Comparison of ENCODE assay signal across 20 mouse cellular contexts in the genomic region with DNA sequence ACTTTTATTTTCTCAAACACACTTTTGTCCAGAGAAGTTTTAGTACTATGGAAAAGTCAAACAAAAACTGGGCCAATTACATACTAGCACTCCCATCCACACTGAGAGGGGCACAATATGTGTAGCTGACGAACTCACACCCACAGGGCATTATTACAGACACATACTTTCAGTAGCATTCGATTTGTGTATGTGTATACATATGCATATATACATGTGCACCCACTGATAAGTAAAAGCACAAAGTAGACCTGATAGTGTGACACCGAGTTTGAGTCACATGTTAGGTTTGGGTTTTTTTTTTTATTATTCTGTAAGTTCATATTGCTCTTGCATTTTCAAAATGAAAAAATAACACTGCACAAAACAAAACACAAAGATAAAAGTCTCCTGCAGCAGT.
DNase-seq lines count a peak whose midpoint lies in the region; ATAC-seq and TF ChIP-seq lines count a peak whose summit lies in the region.
"Had no signal": no experiment of that assay in that cellular context is flagged by ENCODE, and none has a peak within 500 bp of the region (broad histone marks: within the 10 kb centered on the region; RNA-seq: fewer than 3 reads in every experiment).

No protein-coding gene starts in this region.

- no peak for TF ChIP-seq RAD21 in MEL (IDR thresholded peaks at IDR 0.05; ENCODE audit: low read depth, low read length)

- no peaks in the 10 kb centered on the region for H3K27me3 ChIP-seq in MEL (ENCODE audit: control insufficient read depth in 1 of 2, insufficient read depth in 2 of 2, low read length in 2 of 2)
- H3K27me3 ChIP-seq in liver, embryonic 14.5 days (ENCODE audit: control insufficient read depth, insufficient read depth, low read length), result no peaks in the 10 kb centered on the region
- H3K27me3 ChIP-seq: CH12.LX; forebrain, embryonic 15.5 days; heart, embryonic 13.5 days; hindbrain, embryonic 15.5 days had no signal

- 13% methylated on average over 3 of the region's 3 CpGs for WGBS in liver, embryonic 14.5 days (ENCODE audit: insufficient replicate concordance)

- ATAC-seq in liver, embryonic 14.5 days (ENCODE audit: insufficient read depth), result peak; percentile 83
- peak; percentile 79 for ATAC-seq in megakaryocyte-erythroid progenitor cell, adult 5-6 weeks (replicated peaks; ENCODE audit: low FRiP score, low TSS enrichment, poor library complexity, severe bottlenecking)
- ATAC-seq: forebrain, embryonic 15.5 days had no signal

- no peak for TF ChIP-seq EP300 in MEL (IDR thresholded peaks at IDR 0.05; ENCODE audit: low read depth in 1 of 2, low read length in 2 of 2)
- TF ChIP-seq EP300 in liver, embryonic 14.5 days (IDR thresholded peaks at IDR 0.05; ENCODE audit: low read depth), result peak; percentile 57

- H3K4me1 ChIP-seq in MEL (ENCODE audit: control insufficient read depth in 1 of 2, insufficient read depth in 2 of 2, low read length in 2 of 2), result no peaks in the 10 kb centered on the region; a peak in 1 of 4 replicates
- H3K4me1 ChIP-seq in liver, embryonic 14.5 days (replicated peaks; ENCODE audit: control insufficient read depth in 2 of 2, insufficient read depth in 2 of 2, low read length in 1 of 2), result peaks cover 6 to 8% of the 10 kb centered on the region in 2 experiments
- H3K4me1 ChIP-seq: embryonic facial prominence, embryonic 10.5 days; forebrain, embryonic 15.5 days; heart, embryonic 13.5 days; hindbrain, embryonic 15.5 days had no signal

- no peak overlapping the region for H3K9ac ChIP-seq in MEL (ENCODE audit: control insufficient read depth, low read depth, low read length, poor library complexity, severe bottlenecking)
- H3K9ac ChIP-seq in liver, embryonic 14.5 days (replicated peaks), result no peak overlapping the region
- H3K9ac ChIP-seq: forebrain, embryonic 15.5 days; heart, embryonic 13.5 days; hindbrain, embryonic 15.5 days had no signal

- no peak overlapping the region for H3K27ac ChIP-seq in MEL (ENCODE audit: control insufficient read depth, low read depth, low read length)
- H3K27ac ChIP-seq in liver, embryonic 14.5 days, result no peak overlapping the region
- H3K27ac ChIP-seq: embryonic facial prominence, embryonic 10.5 days; forebrain, embryonic 15.5 days; heart, embryonic 13.5 days; hindbrain, embryonic 15.5 days had no signal

- no peaks in the 10 kb centered on the region for H3K79me2 ChIP-seq in MEL (ENCODE audit: control insufficient read depth, insufficient read depth, low read length, poor library complexity)

- H3K36me3 ChIP-seq in MEL (ENCODE audit: control insufficient read depth in 1 of 2, insufficient read depth in 2 of 2, low read length in 2 of 2), result no peaks in the 10 kb centered on the region
- H3K36me3 ChIP-seq in liver, embryonic 14.5 days (replicated peaks; ENCODE audit: control insufficient read depth, insufficient read depth, low read depth), result no peaks in the 10 kb centered on the region
- H3K36me3 ChIP-seq: forebrain, embryonic 15.5 days; heart, embryonic 13.5 days; hindbrain, embryonic 15.5 days had no signal

- no peak for TF ChIP-seq CTCF in MEL (IDR thresholded peaks at IDR 0.05 in 2 of 3, conservative IDR thresholded peaks at IDR 0.05 in 1 of 3; ENCODE audit: control insufficient read depth in 1 of 3, insufficient read depth in 1 of 3, low read depth in 2 of 3, low read length in 3 of 3, poor library complexity in 1 of 3, severe bottlenecking in 1 of 3)
- no peak for TF ChIP-seq CTCF in liver, embryonic 14.5 days (IDR thresholded peaks at IDR 0.05; ENCODE audit: low read depth)

- TF ChIP-seq POLR2A in MEL (IDR thresholded peaks at IDR 0.05; ENCODE audit: control insufficient read depth in 1 of 2, insufficient read depth in 1 of 2, low read depth in 1 of 2, low read length in 2 of 2, poor library complexity in 1 of 2), result no peak

- H3K4me2 ChIP-seq in liver, embryonic 14.5 days (ENCODE audit: low read depth), result peak overlapping the region; percentile 33
- H3K4me2 ChIP-seq: forebrain, embryonic 15.5 days; heart, embryonic 13.5 days; hindbrain, embryonic 15.5 days had no signal

- no peak for DNase-seq in MEL (ENCODE audit: low read depth, low spot score)
- peak; percentile 44 for DNase-seq in c-Kit-positive CD71-positive TER-119-positive erythroid progenitor cells, embryonic 14.5 days (ENCODE audit: low spot score)
- peak; percentile 15 to 24 (median 17) for DNase-seq in liver, embryonic 14.5 days (ENCODE audit: low read depth in 3 of 3, low spot score in 3 of 3)
- no peak for DNase-seq in kidney, postnatal 14 days
- DNase-seq in thymus, postnatal 10 days (ENCODE audit: low spot score in 2 of 2), result no peak
- DNase-seq: adrenal gland, adult 2 months; adrenal gland, postnatal 36 days; cerebellum, adult 11-12 months; cerebellum, adult 9-10 months; cerebellum, postnatal 25 days; gastrocnemius, postnatal 36 days; heart, adult 11 months; heart, postnatal 36 days had no signal

- no peaks in the 10 kb centered on the region for H3K9me3 ChIP-seq in MEL (replicated peaks; ENCODE audit: insufficient read depth, low read length)
- H3K9me3 ChIP-seq in liver, embryonic 14.5 days (ENCODE audit: control insufficient read depth, low read length), result no peaks in the 10 kb centered on the region
- H3K9me3 ChIP-seq: embryonic facial prominence, embryonic 10.5 days; forebrain, embryonic 15.5 days; heart, embryonic 13.5 days; hindbrain, embryonic 15.5 days had no signal

- no peak overlapping the region for H3K4me3 ChIP-seq in MEL (ENCODE audit: control insufficient read depth in 1 of 2, insufficient read depth in 1 of 2, low read depth in 2 of 2, low read length in 2 of 2)
- H3K4me3 ChIP-seq in liver, embryonic 14.5 days (ENCODE audit: insufficient read depth in 1 of 2, low read depth in 2 of 2, low read length in 2 of 2), result no peak overlapping the region
- H3K4me3 ChIP-seq: embryonic facial prominence, embryonic 10.5 days; erythroblast, embryonic 14.5 days; forebrain, embryonic 15.5 days; heart, embryonic 13.5 days; hindbrain, embryonic 15.5 days had no signal

TF ChIP-seq in MEL, 35 proteins besides CTCF, POLR2A, EP300 and RAD21:
- peak; percentile 28; the same call in 1 of the 2 replicates for TF ChIP-seq ZNF384 (IDR thresholded peaks at IDR 0.05; ENCODE audit: low read depth, low read length)
- no peak for TF ChIP-seq ZKSCAN1 (IDR thresholded peaks at IDR 0.05; ENCODE audit: low read depth, low read length)
- TF ChIP-seq POLR2AphosphoS5 (IDR thresholded peaks at IDR 0.05; ENCODE audit: borderline replicate concordance, low read depth, low read length), result no peak
- TF ChIP-seq ELF1 (IDR thresholded peaks at IDR 0.05; ENCODE audit: low read depth, low read length), result no peak
- TF ChIP-seq GATA1 (IDR thresholded peaks at IDR 0.05; ENCODE audit: low read depth, low read length), result no peak
- TF ChIP-seq UBTF (IDR thresholded peaks at IDR 0.05; ENCODE audit: borderline replicate concordance, insufficient read depth, low read depth, low read length), result no peak
- TF ChIP-seq MYC (IDR thresholded peaks at IDR 0.05; ENCODE audit: low read depth, low read length), result no peak
- TF ChIP-seq MEF2A (IDR thresholded peaks at IDR 0.05; ENCODE audit: extremely low read depth, insufficient replicate concordance, low read depth, low read length, poor library complexity, severe bottlenecking), result no peak
- TF ChIP-seq TCF12 (IDR thresholded peaks at IDR 0.05; ENCODE audit: low read depth, low read length), result no peak

Comparison
In these comparisons a context has a peak if more than half of its experiments do, and no peak if none do; other contexts are left out.
1. DNase-seq: peak in c-Kit-positive CD71-positive TER-119-positive erythroid progenitor cells, embryonic 14.5 days (single experiment) and liver, embryonic 14.5 days (3 of 3); none in MEL (single experiment), kidney, postnatal 14 days (single experiment) and thymus, postnatal 10 days (0 of 2).